Mouse (Mus musculus): ENCODE measurements around the gene Pde4d. TPM values are rescaled to one million over a fixed set of nuclear protein-coding genes. Genes with fewer than 3 reads are reported as not detected.
"Not testable (repeated sequence)": the region's sequence is repeated elsewhere in the genome, so short reads cannot be mapped to it uniquely, and the experiment has no call there.

The Pde4d gene
- polyA plus RNA-seq, 1 experiment from 2014 or later: 9.8 TPM

- no peak overlapping the region for H3K4me3 ChIP-seq
- no peaks in the 10 kb centered on the region for H3K27me3 ChIP-seq (ENCODE audit: poor library complexity, severe bottlenecking)
- DNase-seq (ENCODE audit: extremely low spot score, low spot score): no peak
- H3K36me3 ChIP-seq (replicated peaks): no peaks in the 10 kb centered on the region
- no peak overlapping the region for H3K27ac ChIP-seq
- H3K9me3 ChIP-seq: no peaks in the 10 kb centered on the region
- no peaks in the 10 kb centered on the region for H3K4me1 ChIP-seq
- WGBS: 94% methylated on average over 7 of the region's 7 CpGs
Observed at GRCm38 (mm10) chr13:109884812-109885211, 1435.1 kb downstream of the Pde4d start.

- Histone ChIP-seq H3K4me1 (no peaks in the 10 kb centered on the region), H3K27ac (no peak overlapping the region), H3K9me3 (no peaks in the 10 kb centered on the region), H3K36me3 (replicated peaks) (no peaks in the 10 kb centered on the region), H3K4me3 (no peak overlapping the region), H3K27me3 (ENCODE audit: poor library complexity, severe bottlenecking) (no peaks in the 10 kb centered on the region)
- DNase-seq (ENCODE audit: extremely low spot score, low spot score): no peak
- WGBS: 88% methylated on average over 4 of the region's 4 CpGs
Observed at GRCm38 (mm10) chr13:109888293-109888692, 1438.5 kb downstream of the Pde4d start.

DNA sequence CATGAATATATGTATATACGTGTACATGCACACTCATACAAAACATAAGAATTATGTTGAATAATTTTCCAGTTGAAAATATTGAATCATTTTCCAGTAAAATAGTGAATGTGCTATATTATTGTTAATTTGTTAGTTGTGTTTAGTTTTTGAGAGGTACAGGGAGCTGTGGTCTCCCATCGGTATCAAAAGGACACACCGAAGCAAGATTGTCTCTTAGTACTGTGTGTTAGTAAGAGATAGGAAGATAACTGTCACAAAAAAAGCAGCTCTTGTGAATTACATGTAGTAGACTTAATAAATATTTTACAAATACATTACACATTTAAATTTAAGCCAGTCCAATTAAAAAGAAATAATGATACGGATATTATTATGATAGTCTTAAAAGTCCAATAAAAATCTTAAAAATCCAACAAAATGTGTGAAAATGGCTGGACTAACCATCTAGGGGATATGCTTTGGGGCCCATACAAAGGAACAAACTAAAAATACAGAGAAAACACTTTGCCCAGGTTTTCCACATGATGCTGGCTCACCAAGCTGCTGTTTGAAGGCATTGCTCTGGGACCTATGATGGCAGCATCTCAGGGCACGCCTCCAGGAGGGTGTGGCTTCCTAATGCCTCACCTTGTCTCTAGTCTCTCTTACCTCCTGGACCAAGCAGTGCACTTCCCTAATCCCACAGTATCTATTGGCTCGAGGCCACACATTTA lies 1441.6 kb downstream of the Pde4d start:
- no peak for DNase-seq (ENCODE audit: extremely low spot score, low spot score)
- no peaks in the 10 kb centered on the region for H3K9me3 ChIP-seq
- H3K27me3 ChIP-seq (ENCODE audit: poor library complexity, severe bottlenecking): no peaks in the 10 kb centered on the region
- 81% methylated on average over 6 of the region's 6 CpGs for WGBS
- no peak overlapping the region for H3K4me3 ChIP-seq
- H3K4me1 ChIP-seq: no peaks in the 10 kb centered on the region
- H3K27ac ChIP-seq: no peak overlapping the region
- H3K36me3 ChIP-seq (replicated peaks): no peaks in the 10 kb centered on the region

- Histone ChIP-seq H3K27me3 (ENCODE audit: poor library complexity, severe bottlenecking) (no peaks in the 10 kb centered on the region), H3K36me3 (replicated peaks) (no peaks in the 10 kb centered on the region), H3K27ac (no peak overlapping the region), H3K4me1 (no peaks in the 10 kb centered on the region), H3K9me3 (no peaks in the 10 kb centered on the region), H3K4me3 (no peak overlapping the region)
- WGBS: 81% methylated on average over 4 of the region's 4 CpGs
- DNase-seq (ENCODE audit: extremely low spot score, low spot score): no peak
Observed at GRCm38 (mm10) chr13:109891910-109892265, 1442.1 kb downstream of the Pde4d start.

- no peak overlapping the region for H3K4me3 ChIP-seq
- no peak for DNase-seq (ENCODE audit: extremely low spot score, low spot score)
- H3K27ac ChIP-seq: no peak overlapping the region
- H3K4me1 ChIP-seq: peaks cover 28% of the 10 kb centered on the region
- H3K27me3 ChIP-seq (ENCODE audit: poor library complexity, severe bottlenecking): peaks cover 26% of the 10 kb centered on the region
- H3K9me3 ChIP-seq: no peaks in the 10 kb centered on the region
- no peaks in the 10 kb centered on the region for H3K36me3 ChIP-seq (replicated peaks)
- WGBS: 79% methylated on average over 14 of the region's 14 CpGs
Observed at GRCm38 (mm10) chr13:109899442-109900428, 1450.0 kb downstream of the Pde4d start.

GRCm38 (mm10) chr13:109901811-109902210 lies 1452.1 kb downstream of the Pde4d start:
- Histone ChIP-seq H3K9me3 (no peaks in the 10 kb centered on the region), H3K4me3 (peak overlapping the region; percentile 89), H3K27me3 (ENCODE audit: poor library complexity, severe bottlenecking) (peaks cover 28% of the 10 kb centered on the region), H3K36me3 (replicated peaks) (no peaks in the 10 kb centered on the region), H3K27ac (no peak overlapping the region), H3K4me1 (peaks cover 29% of the 10 kb centered on the region)
- 63% methylated on average over 5 of the region's 5 CpGs for WGBS
- no peak for DNase-seq (ENCODE audit: extremely low spot score, low spot score)

GRCm38 (mm10) chr13:109902460-109902854 lies 1452.7 kb downstream of the Pde4d start:
- peak overlapping the region; percentile 90 for H3K27ac ChIP-seq
- DNase-seq (ENCODE audit: extremely low spot score, low spot score): peak; percentile 59
- H3K9me3 ChIP-seq; H3K36me3 ChIP-seq (replicated peaks): not testable (repeated sequence)
- peaks cover 29% of the 10 kb centered on the region for H3K4me1 ChIP-seq
- H3K27me3 ChIP-seq (ENCODE audit: poor library complexity, severe bottlenecking): peaks cover 28% of the 10 kb centered on the region
- H3K4me3 ChIP-seq: peak overlapping the region; percentile 89
- under 1% methylated on average over 28 of the region's 28 CpGs for WGBS

GRCm38 (mm10) chr13:109902855-109903763 lies 1453.4 kb downstream of the Pde4d start:
- H3K9me3 ChIP-seq: no peaks in the 10 kb centered on the region
- H3K27ac ChIP-seq: peak overlapping the region; percentile 90
- no peaks in the 10 kb centered on the region for H3K36me3 ChIP-seq (replicated peaks)
- under 1% methylated on average over 91 of the region's 91 CpGs for WGBS
- H3K4me3 ChIP-seq: peak overlapping the region; percentile 89
- DNase-seq (ENCODE audit: extremely low spot score, low spot score): peak; percentile 80
- H3K27me3 ChIP-seq (ENCODE audit: poor library complexity, severe bottlenecking): peaks cover 28% of the 10 kb centered on the region
- peaks cover 29% of the 10 kb centered on the region for H3K4me1 ChIP-seq

DNA sequence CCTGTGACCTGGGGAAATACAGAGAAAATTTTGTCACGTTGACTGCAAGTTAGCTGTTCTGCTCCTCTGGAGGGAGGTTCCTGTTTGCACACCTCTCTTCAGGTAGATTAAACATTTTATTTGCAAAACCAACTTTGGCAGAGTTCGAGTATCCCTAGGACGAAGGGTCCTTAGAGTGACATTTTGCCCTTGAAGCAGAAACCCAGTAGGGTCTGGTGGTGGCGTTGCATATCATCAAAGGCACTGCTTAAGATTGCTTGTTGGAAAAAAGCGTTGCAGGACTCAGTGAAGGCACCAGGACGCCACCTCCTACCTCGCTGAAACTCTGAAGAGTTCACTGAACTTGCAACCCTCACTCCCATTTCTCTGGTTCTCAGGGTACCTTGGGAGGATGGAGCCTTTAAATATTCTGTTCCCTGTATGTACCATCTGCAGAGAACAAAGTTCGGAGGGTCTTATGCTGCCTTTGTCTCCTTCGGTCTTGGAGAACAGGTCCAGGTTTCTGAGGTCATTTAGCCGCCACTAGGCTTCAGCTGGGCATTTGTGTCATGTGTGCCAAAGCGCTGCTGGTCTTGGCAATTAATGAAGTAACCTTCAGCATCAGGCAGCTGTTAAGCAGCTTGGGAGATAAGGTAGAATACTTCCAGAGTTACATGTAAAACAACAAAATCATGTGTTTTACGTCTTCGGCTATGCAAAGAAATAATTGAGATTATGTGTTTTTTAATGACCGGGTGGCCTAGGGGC lies 1454.2 kb downstream of the Pde4d start:
- 47% methylated on average over 14 of the region's 14 CpGs for WGBS
- no peaks in the 10 kb centered on the region for H3K9me3 ChIP-seq
- peak; percentile 19 for DNase-seq (ENCODE audit: extremely low spot score, low spot score)
- peaks cover 28% of the 10 kb centered on the region for H3K27me3 ChIP-seq (ENCODE audit: poor library complexity, severe bottlenecking)
- H3K36me3 ChIP-seq (replicated peaks): no peaks in the 10 kb centered on the region
- H3K4me3 ChIP-seq: peak overlapping the region; percentile 89
- H3K4me1 ChIP-seq: peaks cover 29% of the 10 kb centered on the region
- peak overlapping the region; percentile 90 for H3K27ac ChIP-seq

DNA sequence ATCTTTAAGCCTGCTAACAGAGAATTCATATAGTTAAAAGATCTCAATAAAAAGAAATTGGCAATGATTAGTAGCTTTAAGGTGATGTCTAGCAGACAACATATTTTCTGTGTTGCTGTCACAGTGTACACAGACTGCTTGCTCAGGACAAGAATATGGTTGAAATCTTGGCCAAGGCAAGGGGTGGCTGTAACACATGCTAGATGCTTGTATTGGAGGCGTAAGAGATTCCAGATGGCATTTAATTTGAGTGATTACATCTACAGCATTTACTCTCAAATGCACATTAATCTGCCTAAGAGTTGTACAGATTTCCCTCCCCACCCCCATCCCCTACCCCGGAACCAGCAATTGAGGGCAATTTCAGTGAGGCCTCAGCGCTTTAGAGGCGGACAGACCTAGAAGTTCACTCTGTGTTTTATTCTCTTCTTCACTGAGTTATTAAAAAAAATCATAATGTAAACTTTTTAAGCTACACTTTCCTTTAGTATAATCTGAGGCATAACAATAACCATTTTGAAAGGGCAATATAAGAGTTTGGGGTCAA lies 1456.7 kb downstream of the Pde4d start:
- peaks cover 26% of the 10 kb centered on the region for H3K4me1 ChIP-seq
- 93% methylated on average over 4 of the region's 4 CpGs for WGBS
- H3K9me3 ChIP-seq: no peaks in the 10 kb centered on the region
- no peaks in the 10 kb centered on the region for H3K36me3 ChIP-seq (replicated peaks)
- peaks cover 20% of the 10 kb centered on the region for H3K27me3 ChIP-seq (ENCODE audit: poor library complexity, severe bottlenecking)
- no peak overlapping the region for H3K4me3 ChIP-seq
- H3K27ac ChIP-seq: no peak overlapping the region
- DNase-seq (ENCODE audit: extremely low spot score, low spot score): no peak

- 38% methylated on average over 9 of the region's 9 CpGs for WGBS
- H3K4me3 ChIP-seq: no peak overlapping the region
- DNase-seq (ENCODE audit: extremely low spot score, low spot score): peak; percentile 48
- H3K9me3 ChIP-seq: no peaks in the 10 kb centered on the region
- H3K27me3 ChIP-seq (ENCODE audit: poor library complexity, severe bottlenecking): peaks cover 15% of the 10 kb centered on the region
- H3K36me3 ChIP-seq (replicated peaks): no peaks in the 10 kb centered on the region
- no peak overlapping the region for H3K27ac ChIP-seq
- peaks cover 33% of the 10 kb centered on the region for H3K4me1 ChIP-seq
Observed at GRCm38 (mm10) chr13:109907634-109908033, 1457.9 kb downstream of the Pde4d start.

All from forebrain, embryonic 10.5 days (tissue).